Mouse (Mus musculus): ENCODE data around the gene Ly6g5c. TPM values are rescaled to one million over a fixed set of nuclear protein-coding genes. Genes with fewer than 3 reads are reported as not detected.
"Not testable (repeated sequence)": the region's sequence is repeated elsewhere in the genome, so short reads cannot be mapped to it uniquely, and the experiment has no call there.

Gene Ly6g5c
- total RNA-seq, 1 experiment from 2014 or later, result not detected

DNA sequence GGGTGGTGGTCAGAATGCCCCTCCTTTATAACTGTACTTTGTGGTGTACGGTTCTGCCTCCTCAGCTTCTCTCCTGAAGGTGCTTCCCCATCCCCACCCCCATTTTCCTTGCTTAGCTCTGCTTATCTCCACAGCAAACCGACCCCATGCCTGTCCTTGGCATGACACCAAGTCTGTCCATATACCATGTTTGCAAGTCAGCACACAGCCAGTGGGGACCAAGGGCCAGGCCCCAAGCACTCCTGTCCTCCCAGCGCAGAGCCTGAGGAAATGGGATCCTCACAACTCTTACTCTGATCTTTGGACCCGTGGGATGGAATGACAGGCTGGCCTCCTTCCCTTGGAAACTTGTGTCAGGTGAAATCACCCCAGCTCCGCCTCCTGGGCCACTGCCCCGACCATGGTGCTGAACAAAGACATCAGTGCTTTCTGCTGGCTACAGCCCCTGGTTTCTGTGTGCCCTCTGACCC lies 4.8 kb upstream of the Ly6g5c start:
- ATAC-seq (ENCODE audit: extremely low read depth, insufficient number of reproducible peaks, low FRiP score, poor library complexity, severe bottlenecking), result no peak

DNA sequence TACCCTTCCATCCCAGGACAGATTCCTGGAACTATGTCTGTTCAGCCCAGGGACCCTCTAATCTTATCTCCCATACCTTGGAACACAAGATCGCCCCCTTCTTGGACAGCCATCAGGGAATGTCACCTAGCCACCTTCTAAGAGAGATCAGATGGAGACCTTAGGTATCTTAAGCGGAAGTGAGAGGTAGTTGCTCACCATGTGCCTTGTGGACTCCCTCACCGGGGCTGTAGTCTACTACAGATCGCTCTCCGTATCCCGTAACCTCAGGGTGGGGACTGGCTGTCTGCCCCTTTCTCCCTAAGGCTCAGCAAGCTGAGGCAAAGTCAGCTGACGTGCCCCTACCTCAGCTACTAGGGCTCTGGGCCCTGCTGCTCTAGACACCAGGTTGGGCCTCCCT lies 4.0 kb upstream of the Ly6g5c start:
- ATAC-seq (ENCODE audit: extremely low read depth, insufficient number of reproducible peaks, low FRiP score, poor library complexity, severe bottlenecking), result no peak

DNA sequence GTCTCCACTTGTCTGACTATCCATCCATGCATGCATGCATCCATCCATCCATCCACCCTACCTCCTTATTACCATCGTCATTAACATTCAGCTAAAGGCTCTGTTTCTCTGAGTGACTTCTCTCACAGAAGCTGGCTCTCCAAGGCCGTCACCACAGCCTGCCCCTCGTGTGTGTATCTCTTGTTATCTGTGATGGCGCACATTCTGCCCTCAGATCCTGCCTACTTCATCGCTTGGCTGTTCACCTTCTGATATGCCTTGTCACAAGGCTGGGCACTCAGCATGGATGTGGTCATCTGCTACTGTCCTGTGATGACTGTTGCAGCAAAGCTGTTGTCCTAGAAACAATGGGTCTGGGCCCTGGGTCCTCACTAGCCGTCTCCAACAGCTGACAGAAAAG lies 3.3 kb upstream of the Ly6g5c start:
- no peak for ATAC-seq (ENCODE audit: extremely low read depth, insufficient number of reproducible peaks, low FRiP score, poor library complexity, severe bottlenecking)

DNA sequence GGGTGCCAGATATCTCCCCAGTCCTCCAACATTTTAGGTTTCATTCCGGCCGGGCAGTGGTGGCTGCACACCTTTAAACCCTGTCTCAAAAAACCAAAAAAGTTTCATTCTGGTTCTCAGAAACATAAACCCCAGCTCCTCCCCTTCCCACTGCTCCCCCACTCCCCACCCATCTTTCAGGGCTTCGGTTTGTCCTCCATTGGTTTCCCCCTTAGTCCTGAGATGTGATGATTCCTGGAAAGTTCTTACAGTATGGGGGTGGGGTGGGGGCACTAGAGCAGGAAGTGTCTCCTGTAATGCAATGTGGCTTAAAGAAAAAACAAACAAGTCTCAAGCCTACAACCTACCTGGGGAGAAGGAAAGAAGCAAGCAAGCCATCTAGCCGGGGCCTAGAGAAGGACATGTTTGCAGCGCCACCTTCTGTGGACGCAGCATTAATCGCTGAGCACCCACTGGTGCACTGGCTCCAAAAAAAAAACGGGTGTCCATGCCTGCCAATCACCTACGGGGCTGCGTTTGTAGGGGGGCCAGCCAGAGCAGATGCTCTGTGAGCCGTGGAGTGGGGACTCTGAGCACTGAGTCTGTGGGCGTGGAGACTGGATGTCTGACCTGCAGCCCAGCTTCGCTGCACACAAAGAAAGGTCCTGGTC lies 2.2 kb upstream of the Ly6g5c start:
- ATAC-seq (ENCODE audit: extremely low read depth, insufficient number of reproducible peaks, low FRiP score, poor library complexity, severe bottlenecking), result peak; percentile 34; the same call in 1 of the 2 replicates

DNA sequence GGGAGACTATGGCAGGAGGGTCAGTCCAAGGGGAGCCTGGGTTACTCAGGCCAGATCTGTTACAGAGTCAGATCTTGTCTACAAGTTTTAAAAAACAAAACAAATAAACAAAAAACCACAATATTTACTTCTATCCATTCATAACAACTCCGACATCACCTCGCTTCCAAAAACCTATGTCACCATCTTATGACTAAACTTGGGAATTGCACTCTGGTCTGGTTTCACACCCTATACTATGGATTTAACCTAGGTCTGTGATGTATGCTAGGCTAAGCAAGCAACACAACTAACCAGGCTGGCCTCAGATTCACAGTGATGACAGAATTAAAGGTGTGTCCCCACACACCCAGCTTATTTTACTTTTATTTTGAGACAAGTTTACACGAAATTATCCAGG lies 1.6 kb upstream of the Ly6g5c start:
- ATAC-seq (ENCODE audit: extremely low read depth, insufficient number of reproducible peaks, low FRiP score, poor library complexity, severe bottlenecking), result no peak

DNA sequence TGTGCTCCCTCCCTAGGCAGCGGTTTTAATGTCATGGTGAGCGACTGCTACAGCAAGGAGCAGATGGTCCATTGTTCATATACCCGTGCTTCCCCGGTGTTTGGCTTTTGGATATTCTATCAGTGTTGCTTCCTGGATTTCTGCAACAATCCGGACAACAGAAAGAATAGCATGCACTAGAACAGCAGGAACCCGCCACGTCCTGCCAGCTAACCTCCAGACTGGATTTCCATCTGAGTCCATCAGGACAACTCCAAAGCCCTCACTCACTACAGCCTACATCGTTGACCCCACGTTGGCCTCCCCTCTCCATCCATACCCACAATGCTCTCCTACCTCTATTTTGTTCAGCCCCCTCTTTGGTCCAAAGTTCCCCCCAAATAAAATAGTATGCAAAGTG lies 3.7 kb downstream of the Ly6g5c start:
- no peak for ATAC-seq (ENCODE audit: extremely low read depth, insufficient number of reproducible peaks, low FRiP score, poor library complexity, severe bottlenecking)

DNA sequence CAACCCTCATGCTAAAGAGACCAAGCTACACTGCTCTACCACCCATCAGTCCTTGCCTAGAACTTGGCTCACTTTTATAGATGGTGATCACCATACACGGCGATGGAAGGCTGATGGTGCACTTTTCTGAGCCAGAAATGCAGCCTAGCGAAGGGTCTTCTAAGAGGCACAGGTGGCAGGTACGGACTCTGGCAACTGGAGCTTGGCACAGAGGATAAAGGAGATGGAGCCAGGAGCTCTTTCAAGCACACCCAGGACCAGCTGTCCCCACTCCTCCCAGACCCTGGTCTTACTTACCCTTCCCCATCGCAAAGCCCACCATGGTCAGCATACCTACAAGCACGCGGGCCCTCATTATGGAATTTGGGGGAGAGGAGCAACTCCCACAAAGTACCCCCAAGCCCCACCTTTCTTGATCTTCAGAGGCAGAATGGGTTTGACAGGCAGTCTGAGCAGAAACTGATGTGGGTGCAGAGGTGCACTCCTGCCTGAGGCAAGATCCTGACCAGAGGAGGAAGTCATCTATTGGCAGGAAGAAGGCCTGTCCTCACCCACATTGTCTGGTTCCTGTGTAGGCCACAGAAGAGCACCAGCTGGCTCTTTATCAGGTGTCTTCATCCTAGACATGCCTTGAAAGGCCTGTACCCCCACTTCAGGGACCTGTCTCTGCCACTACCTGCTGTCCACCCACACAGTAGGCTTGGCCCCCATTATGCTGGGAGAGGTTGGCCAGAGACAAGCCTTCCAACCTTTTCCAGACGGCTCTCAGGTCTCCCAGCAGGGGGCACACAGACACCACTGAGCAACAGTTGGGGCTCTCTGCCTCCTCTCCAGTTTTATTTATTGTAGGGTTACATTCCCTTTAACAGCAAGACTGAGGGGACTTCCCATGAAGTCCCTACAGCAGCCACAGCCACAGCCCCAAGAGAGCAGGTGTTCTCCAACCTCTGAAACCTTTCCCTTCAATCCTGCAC lies 7.3 kb downstream of the Ly6g5c start, which contains the start of gene Ly6g5b:
TSS of gene Ly6g5b (minus strand) at position 383 of the 974 bp plus-strand sequence.
- ATAC-seq (ENCODE audit: extremely low read depth, insufficient number of reproducible peaks, low FRiP score, poor library complexity, severe bottlenecking), result peak; percentile 54; the same call in 1 of the 2 replicates

DNA sequence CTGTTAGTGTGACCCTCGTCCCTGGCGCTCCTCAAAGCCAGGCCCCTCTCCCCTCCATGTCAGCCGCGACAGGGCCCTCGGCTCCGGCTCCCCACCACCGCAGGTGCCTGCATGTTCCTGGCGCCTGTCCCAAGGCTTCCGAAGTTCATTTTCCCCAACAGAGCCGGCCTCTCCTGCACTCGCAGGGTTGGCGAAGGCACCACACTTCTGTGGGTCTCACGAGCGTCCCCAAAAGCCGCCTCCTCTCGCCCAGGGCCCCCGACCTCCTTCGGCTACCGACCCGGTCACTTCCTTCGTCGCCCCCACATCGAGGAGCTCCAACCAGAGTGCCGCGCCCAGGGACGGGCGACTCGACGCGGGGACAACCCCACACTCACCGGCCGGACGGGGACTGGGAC lies 12.7 kb downstream of the Ly6g5c start:
- ATAC-seq (ENCODE audit: extremely low read depth, insufficient number of reproducible peaks, low FRiP score, poor library complexity, severe bottlenecking), result no peak

DNA sequence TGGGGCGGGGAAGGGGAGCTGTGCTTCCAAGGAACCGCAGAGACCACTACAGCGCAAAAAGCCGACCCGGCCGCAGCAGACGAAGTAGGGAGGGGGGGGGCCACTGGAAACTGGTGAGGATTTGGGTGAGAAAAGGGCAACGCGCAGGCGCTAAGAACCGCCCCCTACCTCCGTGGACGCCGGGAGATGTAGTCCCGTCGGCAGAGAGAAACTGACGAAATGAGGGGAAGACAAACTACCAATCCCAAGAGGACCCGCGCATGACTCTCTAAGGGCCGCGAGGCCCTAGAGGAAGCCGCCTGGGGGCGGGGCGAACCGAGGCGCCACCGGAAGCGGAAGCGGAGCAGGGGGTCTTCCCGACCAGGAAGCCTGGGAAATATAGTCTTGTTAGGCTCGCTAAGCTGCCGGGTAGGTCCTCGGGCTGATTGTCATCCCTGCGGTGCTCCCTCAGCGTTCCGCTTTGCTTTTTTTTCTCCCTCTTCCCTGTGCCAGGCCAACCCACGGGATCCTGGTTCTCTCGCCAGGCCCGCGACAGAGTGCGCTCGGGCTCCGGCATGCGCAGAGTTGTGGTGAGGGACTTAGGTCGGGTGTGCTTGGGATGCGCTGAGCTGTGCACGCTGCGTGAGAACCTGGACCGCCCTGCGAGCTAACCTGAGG lies 13.2 kb downstream of the Ly6g5c start, which contains the start of gene Gpank1:
TSS of gene Gpank1 (plus strand) at position 313 of the 657 bp plus-strand sequence.
- peak; percentile 93 for ATAC-seq (ENCODE audit: extremely low read depth, insufficient number of reproducible peaks, low FRiP score, poor library complexity, severe bottlenecking)

DNA sequence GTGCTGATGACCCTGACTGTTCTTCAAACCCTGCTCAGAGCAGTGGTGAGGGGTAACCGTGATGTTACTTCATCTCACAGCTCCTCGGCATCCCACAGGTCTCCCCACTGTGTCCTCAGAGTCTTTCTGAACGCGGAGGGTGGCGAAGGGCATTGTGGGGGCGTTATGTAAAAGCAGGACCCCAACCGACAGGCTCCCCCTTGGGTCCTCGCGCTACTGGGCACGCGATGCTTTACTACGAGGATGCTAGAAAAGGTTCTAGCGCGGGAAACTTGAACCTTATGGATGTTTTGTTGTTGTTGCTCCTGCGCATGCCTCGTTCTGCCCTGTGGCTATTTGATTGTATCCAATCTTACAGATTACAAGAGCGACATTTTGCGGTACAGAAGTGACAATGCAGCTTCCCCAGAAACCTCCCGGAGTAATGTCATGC lies 13.8 kb downstream of the Ly6g5c start, which contains the start of gene Csnk2b:
TSS of gene Csnk2b (minus strand) at position 183 of the 433 bp plus-strand sequence.
- no peak for ATAC-seq (ENCODE audit: extremely low read depth, insufficient number of reproducible peaks, low FRiP score, poor library complexity, severe bottlenecking)

DNA sequence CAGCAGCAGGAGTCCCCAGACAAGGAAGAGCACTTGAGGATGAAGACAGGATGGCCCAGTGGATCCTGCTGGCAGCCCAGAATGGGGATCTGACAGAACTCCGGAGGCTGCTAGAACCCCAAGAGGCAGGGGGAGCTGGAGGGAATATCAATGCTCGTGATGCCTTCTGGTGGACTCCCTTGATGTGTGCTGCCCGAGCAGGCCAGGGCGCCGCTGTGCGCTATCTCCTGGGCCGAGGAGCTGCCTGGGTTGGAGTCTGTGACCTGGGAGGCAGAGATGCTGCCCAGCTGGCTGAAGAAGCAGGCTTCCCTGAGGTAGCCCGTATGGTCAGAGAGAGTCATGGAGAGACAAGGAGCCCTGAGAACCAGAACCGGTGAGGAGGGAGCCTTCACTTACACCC lies 15.2 kb downstream of the Ly6g5c start:
- ATAC-seq (ENCODE audit: extremely low read depth, insufficient number of reproducible peaks, low FRiP score, poor library complexity, severe bottlenecking), result not testable (repeated sequence)

DNA sequence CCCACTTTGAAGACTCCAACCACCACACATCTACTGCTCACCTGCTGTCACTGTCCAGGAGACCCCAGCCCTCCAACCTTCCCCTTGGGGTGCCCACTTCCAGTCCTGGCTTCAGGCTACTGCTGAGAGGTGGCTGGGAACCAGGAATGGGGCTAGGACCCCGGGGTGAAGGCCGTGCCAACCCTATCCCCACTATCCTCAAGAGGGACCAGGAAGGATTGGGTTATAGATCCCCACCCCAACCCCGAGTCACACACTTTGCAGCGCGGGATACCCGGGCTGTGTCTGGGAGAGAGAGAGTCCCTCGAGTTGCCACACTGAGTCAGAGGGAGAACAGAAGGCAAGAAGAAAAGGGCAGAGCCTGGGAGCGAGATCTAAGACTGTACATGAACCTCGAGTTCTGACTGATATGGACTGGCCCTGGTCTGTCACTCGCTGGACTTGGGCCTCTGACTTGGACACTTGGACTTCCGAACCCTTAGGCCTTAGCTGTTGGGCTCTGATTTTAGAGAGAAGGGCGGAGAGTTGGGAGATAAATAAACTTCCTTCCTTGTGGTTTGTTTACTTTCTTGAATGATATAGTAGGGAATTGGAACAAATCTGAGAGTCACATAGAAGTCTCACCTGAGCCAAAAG lies 16.3 kb downstream of the Ly6g5c start:
- ATAC-seq (ENCODE audit: extremely low read depth, insufficient number of reproducible peaks, low FRiP score, poor library complexity, severe bottlenecking), result not testable (repeated sequence)

DNA sequence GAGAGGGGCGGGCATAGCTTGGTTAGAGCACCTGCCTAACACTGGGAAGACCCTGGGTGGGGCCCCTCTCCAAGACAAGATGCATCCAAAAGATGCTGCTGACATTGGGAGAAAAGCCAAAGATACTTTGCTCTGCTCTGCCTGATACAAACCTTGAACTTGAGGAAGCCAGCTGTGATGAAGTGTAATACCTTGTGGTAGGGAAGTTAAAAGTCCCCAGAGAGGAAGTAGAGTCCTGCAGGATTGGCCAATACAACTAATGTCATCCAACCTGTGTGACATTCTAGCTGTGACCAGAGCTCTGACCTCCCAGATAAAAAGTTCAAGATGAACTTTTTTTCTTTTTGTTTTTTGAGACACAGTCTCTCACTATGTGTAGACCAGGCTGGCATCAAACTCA lies 17.0 kb downstream of the Ly6g5c start:
- peak; percentile 33; the same call in 1 of the 2 replicates for ATAC-seq (ENCODE audit: extremely low read depth, insufficient number of reproducible peaks, low FRiP score, poor library complexity, severe bottlenecking)

DNA sequence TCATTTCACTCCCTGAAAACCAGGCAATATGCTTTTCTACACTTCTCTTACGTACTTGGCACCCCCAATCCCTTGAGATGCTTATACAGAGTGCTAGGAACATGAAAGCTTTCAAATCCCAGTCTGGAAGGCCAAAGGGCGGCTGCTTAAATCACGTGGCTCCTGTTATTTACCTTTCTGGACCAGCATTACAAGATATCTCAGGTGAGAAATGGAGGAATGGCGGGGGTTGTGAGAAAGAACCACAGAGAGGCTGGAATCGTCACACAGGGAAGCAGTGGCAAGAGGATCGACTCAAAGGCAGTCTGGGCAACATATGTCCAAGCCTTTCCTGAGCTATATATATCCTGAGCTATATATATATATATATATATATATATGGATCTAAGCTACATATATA lies 17.5 kb downstream of the Ly6g5c start:
- no peak for ATAC-seq (ENCODE audit: extremely low read depth, insufficient number of reproducible peaks, low FRiP score, poor library complexity, severe bottlenecking)

DNA sequence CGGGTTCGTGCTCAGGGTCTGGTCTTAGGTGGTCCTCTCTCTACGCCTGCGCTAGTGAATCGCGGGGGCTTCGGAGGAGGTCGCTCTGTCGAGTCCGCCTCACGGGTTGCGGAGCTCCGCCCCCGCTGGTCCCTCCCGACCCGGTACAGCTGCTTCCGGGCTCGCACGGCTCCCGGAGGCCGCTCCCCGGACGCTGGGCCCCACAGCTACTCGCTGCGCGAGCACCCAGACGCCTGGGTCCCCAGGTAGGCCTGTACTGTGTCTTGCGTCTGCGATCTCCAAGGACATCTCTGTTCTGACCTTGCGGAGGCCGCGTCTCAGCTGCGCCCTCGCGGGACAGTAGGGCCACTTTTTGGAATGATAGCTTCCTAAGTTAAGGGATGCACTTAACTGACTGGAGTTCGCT lies 18.1 kb downstream of the Ly6g5c start, which contains the start of gene D17H6S53E:
TSS of gene D17H6S53E (plus strand) at position 168 of the 406 bp plus-strand sequence.
- ATAC-seq (ENCODE audit: extremely low read depth, insufficient number of reproducible peaks, low FRiP score, poor library complexity, severe bottlenecking), result peak; percentile 46

DNA sequence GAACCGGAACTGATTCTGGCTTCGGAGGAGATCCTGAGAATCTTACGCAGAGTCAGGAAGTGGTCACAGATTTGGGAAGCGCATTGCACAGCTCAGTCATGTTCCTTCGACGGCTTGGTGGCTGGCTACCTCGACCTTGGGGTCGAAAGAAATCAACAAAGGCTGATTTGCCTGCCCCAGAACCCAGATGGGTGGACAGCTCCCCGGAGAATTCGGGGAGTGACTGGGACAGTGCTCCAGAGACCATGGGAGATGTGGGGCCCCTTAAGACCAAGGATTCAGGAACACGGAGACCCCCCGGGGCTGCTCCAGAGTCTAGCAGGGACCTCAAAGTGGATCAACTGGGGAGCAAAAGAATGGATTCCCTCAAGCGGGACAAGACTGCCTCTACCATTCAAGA lies 18.9 kb downstream of the Ly6g5c start:
- ATAC-seq (ENCODE audit: extremely low read depth, insufficient number of reproducible peaks, low FRiP score, poor library complexity, severe bottlenecking), result no peak

DNA sequence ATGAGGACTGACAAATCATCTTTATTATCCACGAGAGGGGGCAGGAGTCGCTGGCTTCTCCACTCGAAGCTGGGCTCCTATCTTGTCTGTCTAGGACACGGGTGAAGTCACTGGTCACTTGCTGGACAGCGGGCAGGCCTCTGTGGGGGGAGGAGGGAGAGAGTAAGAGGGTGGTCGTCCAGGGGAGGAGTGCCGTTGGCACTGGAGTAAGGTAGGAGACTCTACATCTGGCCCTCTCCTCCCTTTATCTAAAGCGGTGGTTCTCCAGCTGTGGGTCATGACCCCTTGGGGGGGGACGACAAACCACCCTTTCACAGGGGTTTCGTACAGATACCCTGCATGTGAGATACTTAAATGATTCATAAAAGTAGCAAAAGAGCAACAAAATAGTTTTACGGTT lies 20.9 kb downstream of the Ly6g5c start:
- no peak for ATAC-seq (ENCODE audit: extremely low read depth, insufficient number of reproducible peaks, low FRiP score, poor library complexity, severe bottlenecking)

DNA sequence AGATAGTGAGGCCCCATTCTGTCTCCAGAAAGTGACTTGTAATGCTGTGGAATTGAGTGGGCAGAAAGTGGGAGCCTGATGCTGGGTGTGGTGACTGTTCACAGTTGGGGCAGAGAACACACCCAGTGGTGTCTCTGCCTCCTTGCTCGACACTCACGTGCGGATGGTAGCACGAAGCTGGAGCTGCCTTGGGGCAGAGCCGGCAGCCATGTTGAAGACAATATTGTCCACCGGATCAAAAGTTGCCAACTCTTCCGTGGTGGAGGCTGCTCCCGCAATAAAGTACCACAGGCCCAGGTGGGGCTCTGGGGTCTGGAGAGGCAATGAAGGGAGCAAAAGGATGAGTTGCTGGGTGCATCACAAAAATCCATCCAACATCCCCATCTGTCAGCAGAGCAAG lies 23.0 kb downstream of the Ly6g5c start:
- ATAC-seq (ENCODE audit: extremely low read depth, insufficient number of reproducible peaks, low FRiP score, poor library complexity, severe bottlenecking), result no peak

Measured in neutrophil, adult 5-6 weeks (primary cell).